Mouse (Mus musculus) stomach, postnatal 0 days (tissue): ENCODE data around the gene Dnaaf5.

ENCODE experiments used
- CTCF ChIP-seq: IDR thresholded peaks from 2 replicates; pipeline ENCODE4 v1.5.1; 2016; ENCODE audit warnings: antibody characterized with exemption, low read depth, mild to moderate bottlenecking, moderate library complexity
- EP300 ChIP-seq: optimal IDR thresholded peaks from 2 replicates; pipeline ENCODE3; 2016; ENCODE audit warnings: antibody characterized with exemption

GRCm38 (mm10) chr5:139223331-139223730 lies 73.3 kb downstream of the Dnaaf5 start:
- no peak for TF ChIP-seq CTCF
- no peak for TF ChIP-seq EP300
